Mouse (Mus musculus) lung, postnatal 4 days (tissue): ENCODE results near the gene Timm44.
A peak's percentile ranks its signal among the peaks of the same experiment; 100 is the strongest.

Source experiments
- DNase-seq, 2 experiments: peaks; one replicate each; pipeline ENCODE4 v3.0.0; 2021

The Timm44 gene

GRCm38 (mm10) chr8:4275275-4276110, at the start of gene Timm44:
Gene Timm44 (minus strand): TSS chr8:4275913.
- DNase-seq: peak; percentile 95

DNA sequence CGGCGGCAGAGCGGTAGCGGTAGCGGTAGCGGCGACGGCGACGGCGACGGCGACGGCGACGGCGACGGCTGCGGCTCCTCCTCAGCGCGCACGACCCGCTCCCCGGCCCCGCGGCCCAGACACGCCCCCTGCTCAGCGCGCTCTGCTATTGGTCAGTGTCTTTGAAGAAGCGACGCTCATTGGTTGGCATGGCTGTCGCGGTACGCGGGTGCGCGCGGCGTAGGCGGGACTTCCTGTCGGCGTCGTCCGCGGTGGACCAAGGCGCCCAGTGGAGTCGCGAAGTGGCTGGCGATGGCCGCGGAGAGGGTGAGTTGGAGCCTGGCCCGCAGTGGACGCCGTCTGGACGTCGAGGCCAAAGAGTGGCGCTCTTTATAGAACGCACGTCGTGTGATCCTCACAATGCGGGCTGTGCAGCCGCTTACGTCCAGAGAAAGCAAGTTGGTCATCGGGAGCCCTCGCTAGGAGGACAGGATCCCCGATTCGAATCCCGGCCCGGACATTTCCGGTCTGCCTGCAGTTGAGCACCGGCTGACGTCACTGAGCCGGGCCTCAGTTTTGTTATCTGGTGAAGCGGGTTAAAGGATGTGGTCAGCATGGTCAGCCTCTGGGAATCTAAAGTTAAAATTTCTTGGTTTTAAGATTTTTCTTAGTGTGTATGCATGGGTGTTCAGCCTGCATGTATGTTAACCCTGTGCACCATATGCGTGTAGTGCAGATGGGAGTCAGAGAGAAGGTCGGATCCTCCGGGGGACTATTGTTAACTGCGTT, 49.5 kb upstream of the Timm44 start, which contains the start of the genes Ccl25 and Elavl1:
TSS of gene Ccl25 (plus strand) at position 228 of the 768 bp plus-strand sequence.
TSS of gene Elavl1 (minus strand) at position 431 of the 768 bp plus-strand sequence.
- DNase-seq: peak; percentile 98

DNA sequence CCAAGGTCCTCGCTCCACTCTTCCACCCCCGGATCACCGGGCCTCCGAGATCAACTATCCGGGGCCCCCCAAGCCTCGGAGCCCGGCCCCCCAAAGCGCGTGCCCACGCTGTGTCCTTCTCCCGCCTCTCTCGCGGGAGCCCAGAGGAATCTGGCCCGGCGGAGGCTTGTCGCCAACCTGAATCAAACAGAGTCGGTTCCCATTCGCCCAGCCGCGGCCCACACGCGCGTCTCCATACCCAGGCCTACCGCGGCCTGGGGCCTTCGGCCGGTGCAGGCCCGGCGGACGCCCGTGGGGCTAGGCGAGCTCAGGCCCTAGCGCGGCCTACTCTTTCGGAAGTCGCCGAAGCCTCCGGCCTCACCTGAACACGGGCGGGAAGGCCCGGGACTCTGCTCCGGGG, 48.8 kb upstream of the Timm44 start:
- no peak for DNase-seq

DNA sequence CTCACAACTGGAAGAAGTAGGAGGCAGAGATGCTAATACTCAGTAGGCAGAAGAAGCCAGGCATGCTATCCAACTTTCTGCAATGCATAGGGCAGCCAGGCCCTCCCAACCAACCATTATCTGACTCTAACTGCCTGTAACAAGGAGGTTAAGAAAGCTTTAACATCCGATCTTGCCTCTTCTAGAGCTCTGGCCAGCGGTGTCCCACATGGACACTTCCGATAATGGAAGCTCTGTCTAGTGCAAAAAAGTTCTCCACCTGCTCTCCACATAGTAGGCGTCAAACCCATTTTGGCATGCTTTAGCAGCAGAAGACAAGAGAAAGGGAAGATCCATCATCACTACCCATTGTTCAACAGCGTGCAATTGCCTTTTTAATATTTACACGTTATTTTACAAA, 48.2 kb upstream of the Timm44 start:
- no peak for DNase-seq

DNA sequence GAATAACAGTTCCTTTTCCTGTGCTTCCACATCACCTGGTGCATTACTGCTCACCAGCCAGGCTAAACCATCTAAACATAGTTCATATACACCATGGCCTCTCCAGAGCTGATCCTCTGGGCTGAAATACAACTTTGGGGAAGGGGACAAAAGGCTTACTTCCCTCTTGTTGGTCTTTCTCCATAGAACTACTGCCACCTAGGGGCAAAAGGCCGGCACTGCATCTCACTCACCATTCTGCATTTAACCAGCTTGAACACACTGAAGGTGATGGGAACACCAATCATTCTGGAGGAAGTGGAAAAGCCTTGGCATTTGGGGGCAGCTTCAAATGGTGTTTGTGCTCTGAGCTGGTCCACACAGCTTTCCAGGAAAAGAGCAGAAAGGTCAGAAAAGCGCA, 46.8 kb upstream of the Timm44 start:
- DNase-seq: peak; percentile 75 to 85

DNA sequence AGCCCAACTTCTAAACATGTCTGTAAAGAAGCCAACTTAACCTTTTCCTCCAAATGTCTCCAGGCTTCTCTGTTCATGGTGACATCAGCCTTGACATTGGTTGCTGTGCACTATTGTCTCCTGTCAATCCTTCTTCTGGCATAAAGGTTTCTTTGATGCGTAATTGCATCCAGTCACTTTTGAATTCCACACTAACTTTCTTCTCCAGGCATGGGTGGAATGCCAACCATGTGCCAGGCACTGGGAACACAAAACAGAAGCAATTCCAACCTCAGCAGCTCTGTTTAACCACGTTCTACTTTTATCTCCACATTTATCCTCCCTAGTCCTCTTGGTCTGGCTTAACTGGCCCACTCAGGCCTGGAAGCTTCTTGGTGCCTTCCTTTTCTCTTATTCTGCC, 45.3 kb upstream of the Timm44 start:
- DNase-seq: no peak

GRCm38 (mm10) chr8:4320404-4320803, 44.7 kb upstream of the Timm44 start:
- no peak for DNase-seq

DNA sequence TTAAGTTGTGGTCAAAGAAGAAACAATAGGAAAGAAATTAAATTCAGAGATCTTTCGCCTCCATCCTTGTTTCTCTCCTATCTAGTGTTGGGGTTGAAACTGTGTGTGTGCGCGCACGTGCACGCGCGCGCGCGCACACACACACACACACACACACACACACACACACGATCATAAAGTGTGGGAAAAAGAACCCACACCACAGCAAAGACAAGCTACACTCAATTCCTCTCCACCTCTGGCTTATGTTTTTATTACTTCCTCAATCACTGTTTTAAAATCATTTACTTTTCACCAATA, 43.8 kb upstream of the Timm44 start:
- DNase-seq: no peak

DNA sequence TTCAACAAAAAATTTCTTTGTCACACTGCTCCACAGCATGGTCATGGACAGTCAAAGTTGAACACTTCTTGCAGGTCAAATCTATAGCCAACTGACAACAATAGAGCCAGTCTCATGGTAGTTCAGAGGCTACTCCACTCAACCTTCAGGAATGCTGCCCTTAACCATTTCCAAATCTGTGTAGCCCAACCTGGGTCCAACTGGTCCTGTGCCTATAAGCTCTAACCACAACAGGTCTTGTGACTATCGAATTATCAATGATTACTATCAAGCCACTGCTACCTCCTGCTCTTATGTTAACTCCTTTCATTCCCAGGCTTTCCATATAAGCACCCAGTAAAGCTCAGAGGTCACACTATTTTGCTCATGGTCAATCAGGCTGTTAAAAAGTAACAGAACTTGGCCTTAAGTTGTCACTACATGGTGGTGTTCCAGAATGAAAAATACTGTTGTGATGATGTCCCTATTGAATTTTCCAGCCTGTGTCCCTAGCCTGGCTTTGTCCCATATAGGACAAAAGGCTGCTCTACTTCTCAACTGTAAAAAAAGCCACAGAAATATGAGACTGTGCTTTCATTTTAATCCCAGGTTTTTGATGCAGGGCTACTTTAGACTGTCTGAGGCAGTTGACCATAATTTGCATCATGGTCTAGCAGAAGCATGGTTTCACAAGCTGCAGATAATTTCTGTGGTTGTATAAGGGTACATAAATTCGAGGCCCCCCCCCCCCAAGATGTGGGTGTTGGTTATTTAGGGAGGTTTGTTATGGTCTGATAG, 43.3 kb upstream of the Timm44 start:
- no peak for DNase-seq

DNA sequence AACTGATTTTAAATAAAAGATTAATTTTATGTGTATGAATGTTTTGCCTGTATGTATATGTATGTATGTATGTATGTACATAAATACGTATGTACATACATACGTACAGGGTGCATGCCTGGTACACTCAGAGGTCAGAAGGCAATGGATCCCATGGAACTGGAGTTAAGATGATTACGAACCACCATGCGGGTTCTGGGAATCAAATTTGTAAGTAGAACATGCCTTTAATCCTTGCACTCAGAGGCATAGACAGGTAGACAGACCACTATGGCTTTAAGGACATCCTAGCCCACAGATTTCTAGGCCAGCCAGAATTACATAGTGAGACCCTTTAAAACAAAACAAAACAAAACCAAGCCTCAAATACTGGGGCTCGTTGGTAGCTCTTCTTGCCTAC, 42.4 kb upstream of the Timm44 start:
- no peak for DNase-seq

- DNase-seq: no peak
Observed at GRCm38 (mm10) chr8:4314852-4315251, 39.1 kb upstream of the Timm44 start.

DNA sequence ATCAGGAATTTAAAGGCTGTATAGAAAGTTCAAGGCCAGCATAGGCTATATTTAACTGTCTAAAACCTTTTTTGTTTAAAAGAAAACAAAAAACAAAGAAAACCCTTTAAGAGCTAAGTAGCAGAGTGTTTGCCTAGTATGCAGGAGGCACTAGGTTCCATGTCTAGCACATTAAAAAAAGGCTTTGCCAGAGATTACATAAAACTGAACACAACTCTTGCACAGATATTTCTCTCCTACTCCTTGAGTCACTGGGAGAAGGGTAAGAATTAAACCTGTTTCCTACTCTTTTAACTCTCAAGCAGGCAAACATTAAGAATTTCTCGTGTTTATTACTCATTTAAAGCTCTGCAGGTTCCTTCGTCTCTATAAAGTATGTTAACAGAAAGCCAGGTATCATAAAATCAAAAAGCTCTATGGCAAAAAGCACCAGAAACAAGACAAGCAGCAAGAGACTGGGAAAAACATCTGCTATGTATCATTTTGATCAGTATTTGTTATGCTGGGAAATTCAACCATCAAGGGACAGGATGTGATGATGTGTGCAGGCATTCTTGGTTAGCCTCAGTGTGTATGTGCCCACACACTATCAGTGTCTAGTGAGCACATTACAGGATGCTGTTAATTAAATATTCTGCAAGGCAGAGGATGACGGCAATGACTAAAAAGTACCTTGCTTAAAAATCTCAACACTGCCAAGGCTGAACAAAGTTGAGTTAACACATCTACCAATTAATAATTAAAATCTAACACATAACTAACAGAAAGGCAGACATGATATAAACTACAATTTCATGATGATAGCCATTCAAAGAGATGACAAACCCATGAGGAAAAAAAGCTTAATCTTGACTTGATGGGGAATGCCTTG, 37.8 kb upstream of the Timm44 start:
- no peak for DNase-seq

DNA sequence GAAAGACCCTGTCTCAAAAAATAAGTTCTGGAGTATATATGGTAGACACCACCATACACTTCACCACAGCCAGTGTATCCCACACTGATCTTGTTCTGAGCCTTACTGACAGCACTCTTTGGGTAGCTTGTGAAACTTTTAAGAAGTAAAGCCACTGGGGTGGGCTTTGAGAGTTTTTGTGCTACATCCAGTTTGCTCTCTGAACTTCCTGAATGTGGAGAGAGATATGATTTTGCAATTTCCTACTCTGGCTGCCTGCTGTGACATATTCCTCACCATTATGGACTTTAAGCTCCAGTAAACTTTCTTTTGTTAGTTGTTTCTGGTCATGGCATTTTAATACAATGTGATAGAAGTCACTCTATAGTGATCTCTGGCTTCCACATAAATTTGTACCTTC, 36.4 kb upstream of the Timm44 start:
- DNase-seq: no peak

GRCm38 (mm10) chr8:4305838-4306237, 30.1 kb upstream of the Timm44 start:
- DNase-seq: no peak

DNA sequence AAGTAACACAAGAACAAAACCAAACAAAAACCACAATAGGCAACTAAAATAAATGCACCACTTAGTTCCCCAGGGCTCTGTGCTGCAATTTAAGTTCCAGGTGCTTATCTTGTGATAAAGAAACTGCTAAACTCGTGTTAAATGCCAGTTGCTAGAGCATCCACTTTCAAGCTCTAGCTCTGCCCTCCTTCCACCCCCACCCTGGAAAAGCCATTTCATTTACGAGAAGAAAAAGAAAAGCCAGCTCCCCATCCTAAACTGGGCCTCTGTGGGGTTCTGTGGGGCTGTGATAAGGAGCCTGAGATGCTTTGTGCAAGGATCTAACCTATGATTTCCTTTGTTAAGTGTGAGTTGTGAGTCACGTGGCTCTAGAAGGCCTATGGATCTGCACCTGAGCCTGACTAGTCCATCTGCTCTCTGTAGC, 28.4 kb upstream of the Timm44 start:
- DNase-seq: no peak

- DNase-seq: no peak
Observed at GRCm38 (mm10) chr8:4297822-4298221, 22.1 kb upstream of the Timm44 start.

- DNase-seq: no peak
Observed at GRCm38 (mm10) chr8:4292738-4293137, 17.0 kb upstream of the Timm44 start.

- no peak for DNase-seq
Observed at GRCm38 (mm10) chr8:4276111-4276465, 375 bp upstream of the Timm44 start.

DNA sequence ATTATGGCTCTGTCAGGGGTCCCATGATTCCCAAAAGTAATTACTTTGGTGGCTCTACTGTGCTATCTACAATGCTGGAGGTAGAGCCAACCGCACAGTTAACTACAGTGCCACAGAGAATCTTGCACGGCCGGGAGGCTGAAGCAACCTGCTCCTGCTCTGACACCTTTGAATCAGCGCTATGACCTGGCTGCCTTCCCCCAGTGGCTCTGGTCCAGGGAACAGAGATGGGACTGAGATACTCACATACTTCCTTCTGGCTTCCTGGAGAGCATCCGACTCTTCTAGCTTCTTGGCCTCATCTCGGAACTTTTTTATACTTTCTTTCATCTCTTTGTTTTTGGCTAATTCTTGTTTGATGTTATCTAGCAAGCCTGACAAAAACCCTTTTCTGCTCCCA, 6.1 kb downstream of the Timm44 start:
- no peak for DNase-seq

DNA sequence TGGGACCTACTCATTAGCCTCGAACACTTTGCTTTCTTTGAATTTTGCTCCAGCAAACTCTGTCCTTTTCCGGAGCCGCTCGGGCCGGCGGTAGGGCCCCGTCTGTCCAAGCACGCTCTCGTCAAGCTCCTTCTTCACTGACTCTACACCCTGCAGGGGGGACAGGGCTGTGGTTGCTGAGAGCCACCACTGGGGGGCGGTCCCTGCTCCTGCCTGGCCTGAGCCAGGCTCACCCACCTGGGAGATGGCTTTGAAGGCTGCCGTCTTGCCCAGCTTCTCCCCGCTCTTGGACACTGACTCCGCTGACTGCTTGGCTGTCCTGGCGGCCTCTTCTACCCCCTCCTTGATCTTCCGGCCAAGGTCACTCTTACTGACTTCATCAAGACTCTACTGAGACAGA, 8.1 kb downstream of the Timm44 start:
- peak; percentile 27 to 34 for DNase-seq

GRCm38 (mm10) chr8:4265160-4265914, 10.4 kb downstream of the Timm44 start:
- peak in 1 of 2 experiments; percentile 34 for DNase-seq
